Mouse (Mus musculus): Measurements from ENCODE around the gene Smim4. TPM values are rescaled to one million over a fixed set of nuclear protein-coding genes. Genes with fewer than 3 reads are reported as not detected.

The Smim4 gene
- polyA plus RNA-seq, 1 experiment from 2014 or later, result 94.4 TPM

DNA sequence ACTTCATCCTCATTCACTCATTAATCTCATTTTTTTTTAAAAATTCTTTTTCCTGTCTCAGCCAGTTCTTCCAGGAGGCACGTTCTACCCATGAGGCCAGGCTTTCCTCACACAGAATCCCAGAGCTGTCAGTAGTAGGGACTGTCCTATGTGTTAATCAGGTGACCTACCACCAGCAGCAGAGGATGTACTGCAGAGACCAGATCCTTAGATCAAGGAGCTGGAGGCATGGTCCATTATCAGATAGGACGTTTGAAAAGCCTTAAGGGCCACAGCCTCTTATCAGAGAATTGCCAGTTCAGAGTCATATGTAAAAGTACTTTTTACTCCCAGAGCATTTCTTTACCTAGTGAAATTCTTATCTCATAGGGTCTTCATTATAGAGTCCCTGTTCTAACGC lies 14.7 kb downstream of the Smim4 start:
- Histone ChIP-seq H3K27ac (ENCODE audit: low read depth) (no peak overlapping the region), H3K4me3 (ENCODE audit: low read depth, low read length) (no peak overlapping the region), H3K36me3 (ENCODE audit: control insufficient read depth, insufficient read depth, low read length) (peaks cover 95% of the 10 kb centered on the region), H3K27me3 (replicated peaks; ENCODE audit: control insufficient read depth, insufficient read depth, low read length) (no peaks in the 10 kb centered on the region), H3K9me3 (ENCODE audit: control insufficient read depth, low read length) (no peaks in the 10 kb centered on the region), H3K9ac (ENCODE audit: low read length) (no peak overlapping the region), H3K4me1 (replicated peaks; ENCODE audit: control insufficient read depth, insufficient read depth, low read length) (no peaks in the 10 kb centered on the region), H3K4me2 (ENCODE audit: low read length) (no peak overlapping the region)
- WGBS, result 72% methylated on average over 3 of the region's 3 CpGs
- ATAC-seq (replicated peaks; ENCODE audit: low FRiP score, low TSS enrichment, low read depth), result no peak
- DNase-seq (ENCODE audit: low spot score), result no peak

DNA sequence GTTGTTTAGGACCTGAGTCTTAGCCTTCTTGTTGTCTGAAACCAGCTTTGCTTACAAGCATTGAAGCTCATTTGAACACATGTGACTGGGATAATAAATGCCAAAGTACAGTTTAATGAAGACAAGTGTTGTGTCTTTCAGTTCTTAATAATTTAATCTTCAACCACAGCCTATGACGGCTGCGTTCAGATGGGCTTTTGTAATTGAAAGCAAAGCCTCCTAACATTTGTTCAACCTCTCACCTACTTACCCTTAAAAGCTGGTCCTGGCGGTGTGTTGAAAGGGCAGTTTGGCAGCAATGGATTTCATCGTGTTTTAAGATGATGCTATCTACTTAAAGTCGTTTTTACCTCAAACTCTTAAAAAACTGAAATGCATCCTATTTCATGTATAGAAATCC lies 16.6 kb downstream of the Smim4 start:
- WGBS, result 84% methylated on average over 5 of the region's 5 CpGs
- Histone ChIP-seq H3K36me3 (ENCODE audit: control insufficient read depth, insufficient read depth, low read length) (peaks cover 97% of the 10 kb centered on the region), H3K27ac (ENCODE audit: low read depth) (no peak overlapping the region), H3K4me1 (replicated peaks; ENCODE audit: control insufficient read depth, insufficient read depth, low read length) (no peaks in the 10 kb centered on the region), H3K4me2 (ENCODE audit: low read length) (no peak overlapping the region), H3K27me3 (replicated peaks; ENCODE audit: control insufficient read depth, insufficient read depth, low read length) (no peaks in the 10 kb centered on the region), H3K4me3 (ENCODE audit: low read depth, low read length) (no peak overlapping the region), H3K9ac (ENCODE audit: low read length) (no peak overlapping the region), H3K9me3 (ENCODE audit: control insufficient read depth, low read length) (no peaks in the 10 kb centered on the region)
- no peak for ATAC-seq (replicated peaks; ENCODE audit: low FRiP score, low TSS enrichment, low read depth)
- no peak for DNase-seq (ENCODE audit: low spot score)

DNA sequence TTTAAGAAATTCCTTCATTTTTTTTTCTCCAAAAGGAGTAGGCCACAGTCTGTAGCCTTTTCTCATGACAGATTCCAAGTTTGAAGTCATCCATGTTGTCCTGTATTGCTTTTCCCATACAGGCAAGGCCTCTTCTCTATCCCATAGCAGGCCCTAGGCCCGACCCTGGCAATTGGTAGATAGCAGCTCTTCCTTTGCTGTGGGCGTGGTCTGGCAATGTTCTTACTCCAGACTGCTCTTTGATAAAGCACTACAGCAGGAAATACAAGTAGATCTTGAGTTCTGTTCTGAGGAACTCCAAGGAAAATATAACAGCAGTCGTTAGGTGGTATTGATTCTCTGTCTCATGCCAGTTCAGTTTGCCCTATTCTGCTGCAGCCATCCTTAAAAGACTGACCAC lies 18.1 kb downstream of the Smim4 start:
- Histone ChIP-seq H3K27me3 (replicated peaks; ENCODE audit: control insufficient read depth, insufficient read depth, low read length) (no peaks in the 10 kb centered on the region), H3K27ac (ENCODE audit: low read depth) (no peak overlapping the region), H3K4me2 (ENCODE audit: low read length) (no peak overlapping the region), H3K4me1 (replicated peaks; ENCODE audit: control insufficient read depth, insufficient read depth, low read length) (no peaks in the 10 kb centered on the region), H3K4me3 (ENCODE audit: low read depth, low read length) (no peak overlapping the region), H3K9me3 (ENCODE audit: control insufficient read depth, low read length) (no peaks in the 10 kb centered on the region), H3K36me3 (ENCODE audit: control insufficient read depth, insufficient read depth, low read length) (peaks cover 97% of the 10 kb centered on the region), H3K9ac (ENCODE audit: low read length) (no peak overlapping the region)
- ATAC-seq (replicated peaks; ENCODE audit: low FRiP score, low TSS enrichment, low read depth) (no peak), DNase-seq (ENCODE audit: low spot score) (no peak)
- WGBS, result 79% methylated on average over 3 of the region's 3 CpGs

DNA sequence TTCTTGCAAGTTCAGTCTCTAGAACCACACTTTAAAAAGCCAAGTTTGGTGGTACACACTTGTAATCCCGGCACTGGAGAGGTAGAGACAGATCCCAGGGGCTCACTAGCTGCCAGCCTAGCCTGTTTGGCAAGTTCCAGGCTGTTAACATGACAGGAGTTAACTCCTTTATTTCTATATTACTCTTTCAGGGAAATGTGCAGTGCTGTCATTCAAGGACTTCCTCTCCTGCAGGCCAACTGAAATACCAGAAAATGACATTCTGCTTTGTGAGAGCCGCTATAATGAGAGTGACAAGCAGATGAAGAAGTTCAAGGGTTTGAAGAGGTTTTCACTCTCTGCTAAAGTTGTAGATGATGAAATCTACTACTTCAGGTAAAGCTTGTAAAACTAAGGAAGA lies 23.6 kb downstream of the Smim4 start:
- H3K36me3 ChIP-seq (ENCODE audit: control insufficient read depth, insufficient read depth, low read length), result peaks cover 80% of the 10 kb centered on the region
- no peak overlapping the region for H3K4me3 ChIP-seq (ENCODE audit: low read depth, low read length)
- ATAC-seq (replicated peaks; ENCODE audit: low FRiP score, low TSS enrichment, low read depth), result no peak
- no peak overlapping the region for H3K27ac ChIP-seq (ENCODE audit: low read depth)
- WGBS, result 83% methylated on average over 2 of the region's 2 CpGs
- no peak overlapping the region for H3K4me2 ChIP-seq (ENCODE audit: low read length)
- H3K4me1 ChIP-seq (replicated peaks; ENCODE audit: control insufficient read depth, insufficient read depth, low read length), result no peaks in the 10 kb centered on the region
- H3K9me3 ChIP-seq (ENCODE audit: control insufficient read depth, low read length), result no peaks in the 10 kb centered on the region
- no peaks in the 10 kb centered on the region for H3K27me3 ChIP-seq (replicated peaks; ENCODE audit: control insufficient read depth, insufficient read depth, low read length)
- no peak overlapping the region for H3K9ac ChIP-seq (ENCODE audit: low read length)
- no peak for DNase-seq (ENCODE audit: low spot score)

DNA sequence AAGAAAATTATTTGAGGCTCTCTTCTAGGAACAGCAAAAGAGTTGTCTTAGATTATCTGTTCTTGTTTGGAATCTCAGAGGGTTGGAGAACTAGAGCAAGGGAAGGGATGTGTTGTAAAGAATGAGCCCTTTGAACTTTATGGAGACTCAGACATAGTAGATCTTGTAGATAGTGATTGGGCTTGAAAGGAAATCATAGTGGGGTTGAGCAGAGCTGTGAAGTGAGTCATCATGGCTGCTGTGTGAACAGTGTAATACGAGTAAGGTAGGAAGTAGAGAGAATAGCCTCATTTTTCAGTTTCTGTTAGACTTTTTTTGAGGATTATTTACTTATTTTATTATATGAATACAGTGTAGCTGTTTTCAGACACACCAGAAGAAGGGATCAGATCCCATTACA lies 38.8 kb downstream of the Smim4 start:
- Histone ChIP-seq H3K27ac (ENCODE audit: low read depth) (no peak overlapping the region), H3K4me3 (ENCODE audit: low read depth, low read length) (no peak overlapping the region), H3K4me2 (ENCODE audit: low read length) (no peak overlapping the region), H3K9me3 (ENCODE audit: control insufficient read depth, low read length) (no peaks in the 10 kb centered on the region), H3K9ac (ENCODE audit: low read length) (no peak overlapping the region), H3K4me1 (replicated peaks; ENCODE audit: control insufficient read depth, insufficient read depth, low read length) (no peaks in the 10 kb centered on the region), H3K27me3 (replicated peaks; ENCODE audit: control insufficient read depth, insufficient read depth, low read length) (no peaks in the 10 kb centered on the region), H3K36me3 (ENCODE audit: control insufficient read depth, insufficient read depth, low read length) (peaks cover 80% of the 10 kb centered on the region)
- ATAC-seq (replicated peaks; ENCODE audit: low FRiP score, low TSS enrichment, low read depth) (no peak), DNase-seq (ENCODE audit: low spot score) (no peak)
- WGBS, result 93% methylated on average over 1 of the region's 1 CpGs

DNA sequence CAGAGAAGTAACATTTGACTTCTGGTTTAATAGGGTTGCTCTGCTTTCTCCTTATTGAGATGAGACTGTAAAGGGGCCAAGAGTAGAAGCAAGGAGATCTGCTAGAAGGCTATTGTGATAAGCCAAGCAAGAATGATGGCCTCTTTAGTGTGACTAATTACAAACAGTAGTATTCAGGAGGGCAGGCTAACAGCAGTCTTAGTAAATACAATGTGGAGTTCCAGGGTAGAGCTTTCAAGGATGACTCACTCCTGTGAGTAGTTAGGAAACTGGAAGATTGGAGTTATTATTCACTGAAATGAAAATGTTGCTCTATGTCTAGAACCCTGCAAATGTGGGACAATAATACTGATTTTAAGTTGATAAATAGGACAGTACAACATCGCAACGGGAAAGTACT lies 40.2 kb downstream of the Smim4 start:
- no peaks in the 10 kb centered on the region for H3K27me3 ChIP-seq (replicated peaks; ENCODE audit: control insufficient read depth, insufficient read depth, low read length)
- H3K9ac ChIP-seq (ENCODE audit: low read length), result no peak overlapping the region
- DNase-seq (ENCODE audit: low spot score) (no peak), ATAC-seq (replicated peaks; ENCODE audit: low FRiP score, low TSS enrichment, low read depth) (no peak)
- H3K9me3 ChIP-seq (ENCODE audit: control insufficient read depth, low read length), result no peaks in the 10 kb centered on the region
- H3K4me2 ChIP-seq (ENCODE audit: low read length), result no peak overlapping the region
- H3K36me3 ChIP-seq (ENCODE audit: control insufficient read depth, insufficient read depth, low read length), result peaks cover 89% of the 10 kb centered on the region
- no peak overlapping the region for H3K27ac ChIP-seq (ENCODE audit: low read depth)
- 94% methylated on average over 2 of the region's 2 CpGs for WGBS
- no peaks in the 10 kb centered on the region for H3K4me1 ChIP-seq (replicated peaks; ENCODE audit: control insufficient read depth, insufficient read depth, low read length)
- no peak overlapping the region for H3K4me3 ChIP-seq (ENCODE audit: low read depth, low read length)

DNA sequence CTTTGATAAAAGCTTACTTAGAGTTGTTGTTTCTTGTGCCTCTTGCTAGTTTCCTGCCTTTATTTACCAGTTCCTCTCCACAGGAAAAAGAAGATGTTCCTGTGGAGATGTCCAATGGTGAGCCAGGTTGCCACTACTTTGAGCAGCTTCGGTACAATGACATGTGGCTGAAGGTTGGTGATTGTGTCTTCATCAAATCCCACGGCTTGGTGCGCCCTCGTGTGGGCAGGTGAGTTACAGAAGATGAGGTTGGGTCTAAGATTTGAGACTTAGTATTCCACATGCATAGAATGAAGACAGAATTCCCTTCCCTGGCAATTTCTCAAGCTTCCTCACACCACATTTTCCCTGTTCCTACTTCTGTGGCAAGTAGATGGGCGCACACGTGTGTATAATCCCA lies 41.3 kb downstream of the Smim4 start:
- DNase-seq (ENCODE audit: low spot score) (no peak), ATAC-seq (replicated peaks; ENCODE audit: low FRiP score, low TSS enrichment, low read depth) (no peak)
- Histone ChIP-seq H3K36me3 (ENCODE audit: control insufficient read depth, insufficient read depth, low read length) (peaks cover 91% of the 10 kb centered on the region), H3K27ac (ENCODE audit: low read depth) (no peak overlapping the region), H3K4me3 (ENCODE audit: low read depth, low read length) (no peak overlapping the region), H3K9ac (ENCODE audit: low read length) (no peak overlapping the region), H3K9me3 (ENCODE audit: control insufficient read depth, low read length) (no peaks in the 10 kb centered on the region), H3K4me2 (ENCODE audit: low read length) (no peak overlapping the region), H3K4me1 (replicated peaks; ENCODE audit: control insufficient read depth, insufficient read depth, low read length) (no peaks in the 10 kb centered on the region), H3K27me3 (replicated peaks; ENCODE audit: control insufficient read depth, insufficient read depth, low read length) (no peaks in the 10 kb centered on the region)
- WGBS, result 83% methylated on average over 6 of the region's 6 CpGs

DNA sequence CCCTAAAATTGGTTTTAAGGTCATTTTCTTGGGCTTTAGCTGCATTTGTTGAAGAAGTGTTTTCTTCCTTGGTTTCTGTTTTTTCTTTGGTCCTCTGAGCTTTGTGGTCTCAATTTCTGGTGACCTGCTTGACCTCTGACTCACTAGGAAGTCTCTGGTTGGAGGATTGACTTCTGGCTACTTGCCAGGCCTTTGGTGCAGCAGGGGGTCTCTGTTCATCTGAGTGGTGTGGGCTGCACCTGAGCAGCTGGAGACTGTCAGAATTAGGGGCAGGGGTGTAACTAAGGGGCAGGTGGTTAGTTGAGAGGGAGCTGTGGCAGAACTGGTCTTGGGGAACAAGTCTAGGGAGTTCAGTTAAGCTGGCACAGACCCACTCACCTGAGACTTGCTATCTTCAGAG lies 47.6 kb downstream of the Smim4 start:
- Histone ChIP-seq H3K4me2 (ENCODE audit: low read length) (no peak overlapping the region), H3K27ac (ENCODE audit: low read depth) (no peak overlapping the region), H3K27me3 (replicated peaks; ENCODE audit: control insufficient read depth, insufficient read depth, low read length) (no peaks in the 10 kb centered on the region), H3K4me1 (replicated peaks; ENCODE audit: control insufficient read depth, insufficient read depth, low read length) (no peaks in the 10 kb centered on the region), H3K36me3 (ENCODE audit: control insufficient read depth, insufficient read depth, low read length) (peaks cover 66% of the 10 kb centered on the region), H3K4me3 (ENCODE audit: low read depth, low read length) (no peak overlapping the region), H3K9ac (ENCODE audit: low read length) (no peak overlapping the region), H3K9me3 (ENCODE audit: control insufficient read depth, low read length) (no peaks in the 10 kb centered on the region)
- DNase-seq (ENCODE audit: low spot score), result no peak
- no peak for ATAC-seq (replicated peaks; ENCODE audit: low FRiP score, low TSS enrichment, low read depth)

DNA sequence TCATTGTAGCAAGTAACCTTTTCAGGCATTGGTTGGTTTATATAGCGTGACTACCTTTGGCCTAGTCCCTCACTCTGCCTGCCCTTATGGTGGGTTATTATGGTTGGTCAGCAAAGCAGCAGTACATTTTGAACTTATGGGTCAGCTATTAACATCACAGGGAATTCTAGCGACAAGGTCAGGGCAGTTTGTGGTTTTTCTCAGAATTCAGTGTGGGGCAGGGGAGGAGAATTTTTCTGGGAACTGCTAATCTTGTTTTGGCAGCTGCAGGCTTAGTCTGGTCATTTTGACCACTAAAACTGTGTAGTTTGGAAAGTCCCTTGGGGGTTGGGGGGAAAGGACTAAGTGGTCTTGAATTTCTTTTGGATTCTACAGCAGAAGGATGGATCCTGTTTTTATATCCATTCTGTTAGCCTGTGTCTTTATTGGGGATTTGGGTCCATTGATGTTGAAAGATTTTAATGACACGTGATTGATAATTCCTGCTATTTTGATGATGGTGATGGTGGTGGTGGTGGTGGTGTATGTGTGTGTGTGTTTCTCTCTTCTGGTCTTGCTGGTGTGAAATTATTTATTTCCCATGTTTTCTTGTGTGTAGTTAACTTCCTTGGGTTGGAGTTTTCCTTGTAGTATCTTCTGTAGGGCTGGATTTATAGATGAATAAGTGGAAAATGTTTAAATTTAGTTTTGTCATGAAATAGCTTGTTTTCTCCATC lies 49.3 kb downstream of the Smim4 start:
- H3K9me3 ChIP-seq (ENCODE audit: control insufficient read depth, low read length), result no peaks in the 10 kb centered on the region
- no peaks in the 10 kb centered on the region for H3K4me1 ChIP-seq (replicated peaks; ENCODE audit: control insufficient read depth, insufficient read depth, low read length)
- H3K4me2 ChIP-seq (ENCODE audit: low read length), result no peak overlapping the region
- DNase-seq (ENCODE audit: low spot score), result no peak
- no peak overlapping the region for H3K9ac ChIP-seq (ENCODE audit: low read length)
- ATAC-seq (replicated peaks; ENCODE audit: low FRiP score, low TSS enrichment, low read depth), result no peak
- 96% methylated on average over 3 of the region's 3 CpGs for WGBS
- H3K36me3 ChIP-seq (ENCODE audit: control insufficient read depth, insufficient read depth, low read length), result peaks cover 67% of the 10 kb centered on the region
- no peak overlapping the region for H3K4me3 ChIP-seq (ENCODE audit: low read depth, low read length)
- H3K27me3 ChIP-seq (replicated peaks; ENCODE audit: control insufficient read depth, insufficient read depth, low read length), result no peaks in the 10 kb centered on the region
- H3K27ac ChIP-seq (ENCODE audit: low read depth), result no peak overlapping the region

Data from intestine, embryonic 14.5 days (tissue).